Mouse (Mus musculus) liver, adult 2 months (tissue): ENCODE data around the gene Lrp6.

ENCODE experiments used
- CTCF ChIP-seq: fragments of 200-500 bp; IDR thresholded peaks from 2 replicates; pipeline ENCODE4 v1.5.1; 2011; ENCODE audit warnings: low read depth, low read length, control low read depth
- POLR2A ChIP-seq: fragments of 200-500 bp; IDR thresholded peaks from 2 replicates; pipeline ENCODE4 v1.6.1; 2011; ENCODE audit warnings: low read length, control low read depth; ENCODE audit not compliant: insufficient read depth; ENCODE audit errors: extremely low read depth

- TF ChIP-seq CTCF (no peak), POLR2A (no peak)
Observed at GRCm38 (mm10) chr6:134526275-134526674, 40.5 kb downstream of the Lrp6 start.
